Mouse (Mus musculus) stomach, embryonic 15.5 days (tissue): ENCODE measurements around the gene Arl4a. TPM values are rescaled to one million over a fixed set of nuclear protein-coding genes. Genes with fewer than 3 reads are reported as not detected.

Experiments used
- ATAC-seq: fragments of 200-750 bp; cut with Nextera tagmentation; 2 replicates; pipeline ENCODE4 v1.8.0; 2017; ENCODE audit warnings: low read depth, moderate number of reproducible peaks, moderate TSS enrichment; ENCODE audit not compliant: insufficient read depth, low FRiP score
- H3K27ac ChIP-seq: fragments of 300-500 bp; sonication (generic); 2 replicates; pipeline ENCODE4 v1.5.1; 2015; ENCODE audit warnings: mild to moderate bottlenecking, inconsistent platforms
- H3K27me3 ChIP-seq: fragments of 300-500 bp; sonication (generic); replicated peaks from 2 replicates; pipeline ENCODE4 v1.6.1; 2015; ENCODE audit warnings: inconsistent platforms
- H3K36me3 ChIP-seq: fragments of 300-500 bp; sonication (generic); 2 replicates; pipeline ENCODE4 v1.6.1; 2015; ENCODE audit warnings: inconsistent platforms
- H3K4me1 ChIP-seq: fragments of 300-500 bp; sonication (generic); 2 replicates; pipeline ENCODE4 v1.6.1; 2015; ENCODE audit warnings: inconsistent platforms
- H3K4me2 ChIP-seq: fragments of 300-500 bp; sonication (generic); 2 replicates; pipeline ENCODE4 v1.6.1; 2015; ENCODE audit warnings: mild to moderate bottlenecking, inconsistent platforms
- H3K4me3 ChIP-seq: fragments of 300-500 bp; sonication (generic); replicated peaks from 2 replicates; pipeline ENCODE4 v1.5.1; 2015; ENCODE audit warnings: inconsistent platforms
- H3K9ac ChIP-seq: fragments of 300-500 bp; sonication (generic); 2 replicates; pipeline ENCODE4 v1.6.1; 2015; ENCODE audit warnings: inconsistent platforms
- H3K9me3 ChIP-seq: fragments of 300-500 bp; sonication (generic); 2 replicates; pipeline ENCODE4 v1.6.1; 2016; ENCODE audit warnings: inconsistent platforms
- WGBS: fragments of 180-500 bp; shearing (Covaris S2); methylation state at CpG from one replicate; pipeline ENCODE4 v1.1.7; 2015; 5-methylcytosine and 5-hydroxymethylcytosine counted together
- polyA plus RNA-seq: library from polyadenylated mRNA; unstranded; fragments of >200 nt; fragmentation: Nextera tagmentation; extraction: Ambion mirVana; gene quantifications from 2 replicates; pipeline ENCODE4 v1.2.1, GENCODE M21; 2015

Gene Arl4a
- polyA plus RNA-seq, 1 experiment from 2014 or later, result 49.0 TPM

DNA sequence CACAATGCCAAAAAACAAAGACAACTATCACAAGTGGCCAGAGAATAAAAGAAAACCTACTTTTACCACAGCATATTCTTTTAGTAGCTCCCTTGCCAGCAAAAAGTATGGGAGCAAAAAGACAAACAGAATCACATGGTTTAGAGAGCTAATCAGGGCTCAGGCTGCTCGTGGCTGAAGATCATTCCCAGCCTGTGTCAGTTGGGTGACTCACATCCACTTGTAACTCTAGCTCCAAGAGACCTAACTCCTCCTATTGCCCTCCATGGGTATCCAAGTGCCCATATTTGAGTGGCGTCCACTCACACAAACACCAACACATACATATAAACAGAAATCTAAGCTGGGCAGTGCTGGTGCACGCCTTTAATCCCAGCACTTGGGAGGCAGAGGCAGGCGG is 8.6 kb downstream of the Arl4a start:
- no peak overlapping the region for H3K27ac ChIP-seq
- H3K4me1 ChIP-seq, result no peaks in the 10 kb centered on the region
- no peaks in the 10 kb centered on the region for H3K27me3 ChIP-seq
- H3K4me3 ChIP-seq, result no peak overlapping the region
- no peaks in the 10 kb centered on the region for H3K9me3 ChIP-seq
- H3K9ac ChIP-seq, result no peak overlapping the region
- 74% methylated on average over 4 of the region's 4 CpGs for WGBS
- H3K4me2 ChIP-seq, result no peak overlapping the region
- H3K36me3 ChIP-seq, result no peaks in the 10 kb centered on the region
- no peak for ATAC-seq

- Histone ChIP-seq H3K4me1 (no peaks in the 10 kb centered on the region), H3K4me2 (no peak overlapping the region), H3K9ac (no peak overlapping the region), H3K27me3 (no peaks in the 10 kb centered on the region), H3K27ac (no peak overlapping the region), H3K4me3 (no peak overlapping the region), H3K9me3 (no peaks in the 10 kb centered on the region), H3K36me3 (no peaks in the 10 kb centered on the region)
- WGBS, result 74% methylated on average over 3 of the region's 3 CpGs
- ATAC-seq, result no peak
Observed at GRCm38 (mm10) chr12:40027846-40028245, 10.0 kb downstream of the Arl4a start.

DNA sequence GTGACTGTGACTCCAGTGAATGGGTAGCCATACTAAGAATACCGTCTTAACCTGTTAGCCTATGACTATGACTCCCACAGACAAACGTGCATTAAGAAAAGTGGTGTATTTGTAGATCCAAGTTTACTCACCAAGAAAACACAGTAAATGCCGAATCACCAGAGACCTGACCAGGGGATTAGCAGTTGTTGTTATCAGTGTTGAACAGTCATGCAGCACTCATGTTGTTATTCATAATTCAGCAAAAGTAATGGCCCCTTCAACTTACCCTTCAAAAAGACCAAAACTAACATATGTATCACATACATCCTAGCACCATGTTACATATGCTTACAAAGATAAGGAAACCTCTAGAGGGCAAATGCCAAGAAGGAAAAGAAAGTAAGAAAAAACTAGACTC is 10.4 kb downstream of the Arl4a start:
- H3K4me3 ChIP-seq, result no peak overlapping the region
- H3K9me3 ChIP-seq, result no peaks in the 10 kb centered on the region
- H3K36me3 ChIP-seq, result no peaks in the 10 kb centered on the region
- H3K9ac ChIP-seq, result no peak overlapping the region
- ATAC-seq, result peak; percentile 66; the same call in 1 of the 2 replicates
- H3K4me2 ChIP-seq, result no peak overlapping the region
- WGBS, result 73% methylated on average over 3 of the region's 3 CpGs
- no peaks in the 10 kb centered on the region for H3K4me1 ChIP-seq
- H3K27ac ChIP-seq, result no peak overlapping the region
- no peaks in the 10 kb centered on the region for H3K27me3 ChIP-seq

DNA sequence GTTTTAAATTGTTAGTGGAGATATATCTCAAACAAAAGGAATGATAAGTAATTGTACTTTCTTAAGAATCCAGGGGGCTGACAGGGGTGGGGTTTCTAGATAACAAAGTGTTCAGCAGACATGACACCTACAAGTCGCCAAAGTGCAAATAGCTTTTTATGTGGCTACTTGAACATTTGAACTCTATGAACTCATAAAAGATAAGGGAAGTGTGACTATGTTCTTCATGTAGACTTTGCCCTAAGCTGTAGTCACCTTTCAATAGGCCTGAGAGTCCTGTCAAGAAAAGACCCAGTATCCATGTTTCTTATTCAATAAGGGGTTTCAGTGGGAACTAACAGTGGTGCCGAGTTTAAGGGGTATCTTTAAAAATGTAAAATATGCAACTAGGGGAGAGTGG is 13.9 kb downstream of the Arl4a start:
- no peak overlapping the region for H3K9ac ChIP-seq
- H3K36me3 ChIP-seq, result no peaks in the 10 kb centered on the region
- no peaks in the 10 kb centered on the region for H3K4me1 ChIP-seq
- H3K4me2 ChIP-seq, result no peak overlapping the region
- H3K27me3 ChIP-seq, result no peaks in the 10 kb centered on the region
- no peak overlapping the region for H3K4me3 ChIP-seq
- H3K9me3 ChIP-seq, result no peaks in the 10 kb centered on the region
- 49% methylated on average over 2 of the region's 2 CpGs for WGBS
- H3K27ac ChIP-seq, result no peak overlapping the region
- no peak for ATAC-seq

DNA sequence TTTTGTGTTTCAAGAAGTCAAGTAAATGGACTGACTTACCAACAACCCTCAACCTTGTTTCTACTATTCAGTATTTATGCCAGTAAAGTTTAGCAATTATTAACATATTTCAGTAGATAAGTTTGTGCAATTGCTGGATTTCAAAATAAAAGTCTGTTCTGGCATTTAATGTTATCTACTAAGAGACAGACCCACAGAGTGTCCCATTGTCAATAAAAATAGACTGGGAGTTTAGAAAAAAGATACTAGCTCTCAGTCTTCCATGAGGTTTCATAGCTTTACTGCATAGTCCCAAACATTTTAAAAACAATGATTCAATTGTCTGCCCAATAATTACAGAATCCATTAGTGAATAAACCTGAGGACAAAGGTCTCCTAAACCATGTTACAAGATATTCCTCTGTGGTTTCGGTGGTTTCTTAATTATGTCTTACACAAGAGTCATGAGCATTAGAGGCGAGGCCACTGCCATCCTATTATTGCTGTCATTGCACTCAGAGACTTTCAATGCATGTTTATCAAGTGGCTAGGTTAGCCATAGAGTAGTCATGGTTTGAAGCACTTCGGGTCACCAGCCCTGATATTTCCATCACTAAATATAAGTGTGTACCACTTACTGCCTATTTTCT is 14.7 kb downstream of the Arl4a start:
- no peak overlapping the region for H3K9ac ChIP-seq
- H3K9me3 ChIP-seq, result no peaks in the 10 kb centered on the region
- H3K27ac ChIP-seq, result no peak overlapping the region
- no peaks in the 10 kb centered on the region for H3K27me3 ChIP-seq
- H3K4me3 ChIP-seq, result no peak overlapping the region
- H3K4me2 ChIP-seq, result no peak overlapping the region
- H3K36me3 ChIP-seq, result no peaks in the 10 kb centered on the region
- no peak for ATAC-seq
- no peaks in the 10 kb centered on the region for H3K4me1 ChIP-seq
- 66% methylated on average over 3 of the region's 3 CpGs for WGBS

DNA sequence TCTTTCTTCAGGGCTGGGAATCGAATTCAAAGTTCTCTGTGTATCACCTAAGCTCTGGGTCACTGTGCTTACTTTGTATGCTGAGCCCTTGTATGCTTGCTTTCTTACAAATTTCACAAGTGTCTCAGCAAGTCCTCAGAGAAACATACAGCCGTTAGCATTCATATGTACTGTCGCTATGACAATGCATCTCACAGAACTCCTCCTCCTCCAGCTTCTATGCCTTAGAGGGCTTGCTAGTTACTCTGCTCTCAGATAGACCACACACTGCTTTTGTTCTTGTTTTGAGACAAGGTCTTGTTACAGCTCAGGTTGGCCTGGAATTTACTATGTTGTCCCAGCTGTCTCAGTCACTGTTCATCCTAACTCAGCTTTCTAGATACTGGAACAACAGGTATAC is 15.5 kb downstream of the Arl4a start:
- no peak overlapping the region for H3K4me2 ChIP-seq
- no peak overlapping the region for H3K27ac ChIP-seq
- no peak for ATAC-seq
- H3K9ac ChIP-seq, result no peak overlapping the region
- no peaks in the 10 kb centered on the region for H3K36me3 ChIP-seq
- H3K9me3 ChIP-seq, result no peaks in the 10 kb centered on the region
- H3K4me1 ChIP-seq, result no peaks in the 10 kb centered on the region
- 83% methylated on average over 3 of the region's 3 CpGs for WGBS
- H3K4me3 ChIP-seq, result no peak overlapping the region
- H3K27me3 ChIP-seq, result no peaks in the 10 kb centered on the region

DNA sequence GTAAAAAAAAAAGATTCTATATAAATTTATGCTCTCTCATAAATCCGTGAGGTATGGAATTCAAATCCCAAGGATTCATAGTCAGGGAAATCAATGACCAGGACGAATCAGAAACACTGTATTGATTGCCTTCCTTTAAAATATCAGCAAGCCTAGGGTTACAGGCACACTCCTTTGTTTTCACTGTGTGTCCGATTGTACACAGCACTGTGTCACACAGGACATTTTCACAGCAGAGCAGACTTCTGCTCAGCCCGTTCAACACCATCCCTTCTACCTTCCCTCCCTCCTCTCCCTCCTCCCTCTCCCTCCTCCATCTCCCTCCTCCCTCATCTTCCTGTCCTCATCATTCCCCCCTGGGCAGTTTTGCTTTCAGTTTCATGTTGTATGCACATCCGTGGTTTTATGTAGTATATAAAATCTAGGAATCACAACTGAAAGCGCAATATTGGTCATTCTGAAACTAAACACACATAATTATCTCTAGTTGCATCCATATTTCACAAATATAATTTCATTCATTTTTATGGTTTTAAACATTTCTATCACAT is 19.8 kb downstream of the Arl4a start:
- H3K4me3 ChIP-seq, result no peak overlapping the region
- 65% methylated on average over 6 of the region's 6 CpGs for WGBS
- no peak for ATAC-seq
- H3K36me3 ChIP-seq, result no peaks in the 10 kb centered on the region
- no peak overlapping the region for H3K4me2 ChIP-seq
- no peak overlapping the region for H3K9ac ChIP-seq
- no peaks in the 10 kb centered on the region for H3K27me3 ChIP-seq
- 0 out of 2 replicates have a peak, but pooled peaks cover 7% of the 10 kb centered on the region for H3K4me1 ChIP-seq
- no peaks in the 10 kb centered on the region for H3K9me3 ChIP-seq
- H3K27ac ChIP-seq, result no peak overlapping the region

DNA sequence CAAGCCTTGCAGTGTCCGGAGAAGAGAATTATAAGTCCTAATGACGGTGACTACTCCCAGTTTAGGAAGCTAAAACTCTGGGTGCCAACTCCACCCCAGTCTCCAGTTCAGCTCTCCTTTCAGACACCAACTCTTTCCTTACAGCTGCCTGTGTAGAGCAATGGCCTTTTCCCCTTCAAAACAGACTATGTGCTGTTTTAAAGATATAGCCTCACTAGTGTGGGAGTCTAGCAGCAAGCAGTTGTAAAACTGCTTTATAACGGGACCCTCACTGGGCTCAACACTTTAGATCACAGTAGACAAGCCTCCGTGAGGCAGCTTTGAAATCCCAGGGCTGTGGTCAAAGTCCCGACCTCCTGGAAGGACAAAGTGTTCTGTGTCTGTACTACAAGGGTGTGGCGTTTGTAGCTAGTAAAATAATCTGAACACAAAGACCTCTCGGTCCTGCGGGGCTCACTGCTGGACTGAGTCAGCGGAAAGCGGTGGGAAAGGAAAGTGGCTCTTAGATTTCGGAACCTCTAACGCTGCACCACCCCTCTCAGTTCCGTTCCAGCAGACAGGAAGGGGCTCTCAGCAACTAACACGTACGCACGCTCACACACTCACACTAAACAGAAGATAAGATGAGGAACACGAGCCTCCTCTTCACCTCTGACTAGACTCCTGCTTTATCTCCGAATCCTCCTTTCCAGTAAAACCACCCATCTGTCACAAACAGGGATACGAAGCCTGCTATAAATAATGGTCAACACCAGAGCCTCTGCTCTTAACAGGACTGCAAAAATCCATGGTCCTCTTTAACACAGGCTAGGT is 21.0 kb downstream of the Arl4a start:
- Histone ChIP-seq H3K9ac (no peak overlapping the region), H3K4me1 (0 out of 2 replicates have a peak, but pooled peaks cover 7% of the 10 kb centered on the region), H3K27me3 (no peaks in the 10 kb centered on the region), H3K9me3 (no peaks in the 10 kb centered on the region), H3K27ac (peak overlapping the region; percentile 60), H3K4me3 (peak overlapping the region; percentile 32), H3K4me2 (peak overlapping the region; percentile 53), H3K36me3 (no peaks in the 10 kb centered on the region)
- ATAC-seq, result peak; percentile 93
- WGBS, result 13% methylated on average over 19 of the region's 19 CpGs

DNA sequence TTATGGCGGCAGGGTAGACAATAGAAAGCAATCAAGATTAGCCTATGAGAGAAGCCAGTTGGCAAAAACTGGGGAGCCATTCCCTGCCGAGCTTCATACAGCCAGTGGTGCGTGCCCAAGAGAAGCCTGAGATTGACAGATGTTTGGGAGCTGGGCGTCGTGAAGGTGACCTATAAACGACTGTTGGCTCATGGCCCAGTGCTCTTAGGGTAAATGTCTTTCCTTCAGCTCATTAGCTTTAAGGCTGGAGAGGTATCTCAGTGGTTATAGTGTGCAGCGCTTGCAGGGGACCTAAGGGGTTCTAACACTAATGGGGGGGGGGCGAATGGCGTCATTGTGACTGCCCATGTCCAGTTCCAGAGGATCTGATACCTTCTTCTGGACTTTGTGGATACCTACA is 21.8 kb downstream of the Arl4a start:
- ATAC-seq, result no peak

DNA sequence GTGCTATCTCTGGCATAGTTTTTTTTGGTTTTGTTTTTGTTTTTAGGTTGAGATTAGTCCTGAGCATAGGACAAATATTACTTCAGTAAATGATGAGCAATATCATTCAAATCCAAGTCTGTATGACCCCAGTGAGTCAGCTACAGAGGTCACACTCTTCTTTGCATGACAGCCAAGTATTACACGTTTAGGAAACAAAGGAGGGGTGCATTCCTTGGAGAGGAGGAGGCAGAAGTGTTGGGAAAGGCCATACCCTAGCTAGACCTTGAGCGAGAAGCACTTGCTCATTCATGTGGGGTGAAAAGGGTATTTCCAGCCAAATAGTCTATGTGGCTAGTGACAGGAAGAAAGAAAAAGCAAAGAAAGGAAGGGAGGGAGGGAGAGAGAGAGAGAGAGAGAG is 28.0 kb downstream of the Arl4a start:
- no peak for ATAC-seq
- H3K27ac ChIP-seq, result no peak overlapping the region
- H3K9me3 ChIP-seq, result no peaks in the 10 kb centered on the region
- H3K4me3 ChIP-seq, result no peak overlapping the region
- no peaks in the 10 kb centered on the region for H3K27me3 ChIP-seq
- no peaks in the 10 kb centered on the region for H3K36me3 ChIP-seq
- no peak overlapping the region for H3K4me2 ChIP-seq
- H3K4me1 ChIP-seq, result no peaks in the 10 kb centered on the region
- H3K9ac ChIP-seq, result no peak overlapping the region
- WGBS, result 46% methylated on average over 2 of the region's 2 CpGs

More for the DNA sequence above, 21.8 kb downstream of the Arl4a start:
- H3K9ac ChIP-seq, result no peak overlapping the region
- H3K27ac ChIP-seq, result no peak overlapping the region
- WGBS, result 77% methylated on average over 9 of the region's 9 CpGs
- no peaks in the 10 kb centered on the region for H3K9me3 ChIP-seq
- 0 out of 2 replicates have a peak, but pooled peaks cover 7% of the 10 kb centered on the region for H3K4me1 ChIP-seq
- no peaks in the 10 kb centered on the region for H3K36me3 ChIP-seq
- no peak overlapping the region for H3K4me2 ChIP-seq
- no peaks in the 10 kb centered on the region for H3K27me3 ChIP-seq
- no peak overlapping the region for H3K4me3 ChIP-seq

DNA sequence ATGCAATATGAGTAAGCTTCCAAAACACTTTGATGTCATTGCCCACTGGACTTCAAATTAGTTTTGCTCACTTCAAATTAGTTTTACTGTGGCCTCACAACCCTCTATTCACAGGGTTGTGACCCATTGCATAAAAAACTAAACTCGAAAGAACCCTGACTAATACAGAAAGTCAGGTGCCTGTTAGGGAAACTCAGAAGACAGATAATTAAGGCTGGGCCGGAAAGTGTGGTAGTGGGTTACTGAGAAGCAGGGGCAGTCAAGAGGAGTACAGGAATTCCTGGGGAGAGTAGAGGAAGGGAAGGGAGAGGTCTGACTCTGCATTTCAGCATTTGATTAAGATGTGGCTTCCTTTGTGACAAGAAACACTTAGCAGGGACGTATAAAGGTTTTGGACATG is 29.4 kb downstream of the Arl4a start:
- no peak for ATAC-seq
- Histone ChIP-seq H3K9me3 (no peaks in the 10 kb centered on the region), H3K4me2 (no peak overlapping the region), H3K4me3 (no peak overlapping the region), H3K9ac (no peak overlapping the region), H3K36me3 (no peaks in the 10 kb centered on the region), H3K27me3 (no peaks in the 10 kb centered on the region), H3K4me1 (no peaks in the 10 kb centered on the region), H3K27ac (no peak overlapping the region)
- WGBS, result 67% methylated on average over 3 of the region's 3 CpGs

- Histone ChIP-seq H3K27ac (no peak overlapping the region), H3K9me3 (no peaks in the 10 kb centered on the region), H3K4me2 (no peak overlapping the region), H3K4me3 (no peak overlapping the region), H3K9ac (no peak overlapping the region), H3K4me1 (no peaks in the 10 kb centered on the region), H3K36me3 (no peaks in the 10 kb centered on the region), H3K27me3 (no peaks in the 10 kb centered on the region)
- no peak for ATAC-seq
- WGBS, result 75% methylated on average over 2 of the region's 2 CpGs
Observed at GRCm38 (mm10) chr12:40004766-40005165, 33.1 kb downstream of the Arl4a start.
